Mouse (Mus musculus) lung, embryonic 16.5 days (tissue): ENCODE data around the gene Fhit. TPM values are rescaled to one million over a fixed set of nuclear protein-coding genes. Genes with fewer than 3 reads are reported as not detected.
A peak's percentile ranks its signal among the peaks of the same experiment; 100 is the strongest.

Source experiments
- ATAC-seq: fragments of 200-750 bp; cut with Nextera tagmentation; 2 replicates; pipeline ENCODE4 v1.8.0; 2017; ENCODE audit warnings: low read depth, mild to moderate bottlenecking, moderate library complexity
- H3K27ac ChIP-seq: fragments of 300-500 bp; sonication (generic); 2 replicates; pipeline ENCODE4 v1.5.1; 2014; ENCODE audit warnings: mild to moderate bottlenecking, control low read depth, low read length
- H3K27me3 ChIP-seq: fragments of 300-500 bp; sonication (generic); 2 replicates; pipeline ENCODE4 v1.6.1; 2014; ENCODE audit warnings: low read depth, low read length, mixed read lengths; ENCODE audit not compliant: control insufficient read depth, insufficient read depth
- H3K36me3 ChIP-seq: fragments of 300-500 bp; sonication (generic); 2 replicates; pipeline ENCODE4 v1.6.1; 2014; ENCODE audit warnings: low read length; ENCODE audit not compliant: control insufficient read depth, insufficient read depth
- H3K4me1 ChIP-seq: fragments of 300-500 bp; sonication (generic); replicated peaks from 2 replicates; pipeline ENCODE4 v1.6.1; 2014; ENCODE audit warnings: low read length, mixed read lengths; ENCODE audit not compliant: control insufficient read depth, insufficient read depth
- H3K4me2 ChIP-seq: fragments of 300-500 bp; sonication (generic); 2 replicates; pipeline ENCODE4 v1.6.1; 2014; ENCODE audit warnings: low read depth, low read length, control low read depth
- H3K4me3 ChIP-seq: fragments of 300-500 bp; sonication (generic); 2 replicates; pipeline ENCODE4 v1.5.1; 2014; ENCODE audit warnings: mild to moderate bottlenecking, low read length, control low read depth
- H3K9ac ChIP-seq: fragments of 300-500 bp; sonication (generic); 2 replicates; pipeline ENCODE4 v1.6.1; 2014; ENCODE audit warnings: low read length, control low read depth
- H3K9me3 ChIP-seq: fragments of 300-500 bp; sonication (generic); 2 replicates; pipeline ENCODE4 v1.6.1; 2016; ENCODE audit warnings: low read length; ENCODE audit not compliant: control insufficient read depth
- WGBS: fragments of 180-500 bp; shearing (Covaris S2); extraction: QIAGEN DNeasy Blood & Tissue Kit; methylation state at CpG from one replicate; pipeline ENCODE4 v1.1.7; 2014; 5-methylcytosine and 5-hydroxymethylcytosine counted together
- polyA plus RNA-seq: library from polyadenylated mRNA; unstranded; fragments of >200 nt; fragmentation: Nextera tagmentation; extraction: Ambion mirVana; gene quantifications from 2 replicates; pipeline ENCODE4 v1.2.1, GENCODE M21; 2015

Fhit gene
- polyA plus RNA-seq, 1 experiment from 2014 or later = 4.9 TPM

GRCm38 (mm10) chr14:9672728-9673127 is 1489.1 kb downstream of the Fhit start:
- peak; percentile 34 for ATAC-seq
- WGBS = 34% methylated on average over 1 of the region's 1 CpGs
- H3K9ac ChIP-seq = no peak overlapping the region

GRCm38 (mm10) chr14:9671776-9672175 is 1490.1 kb downstream of the Fhit start:
- Histone ChIP-seq H3K4me1 (no peaks in the 10 kb centered on the region), H3K36me3 (no peaks in the 10 kb centered on the region), H3K27me3 (no peaks in the 10 kb centered on the region), H3K4me3 (no peak overlapping the region), H3K27ac (no peak overlapping the region), H3K9ac (no peak overlapping the region), H3K9me3 (no peaks in the 10 kb centered on the region), H3K4me2 (no peak overlapping the region)
- WGBS = 61% methylated on average over 3 of the region's 3 CpGs
- no peak for ATAC-seq

More at GRCm38 (mm10) chr14:9672728-9673127, 1489.1 kb downstream of the Fhit start:
- H3K36me3 ChIP-seq = no peaks in the 10 kb centered on the region
- no peak overlapping the region for H3K4me2 ChIP-seq
- no peak overlapping the region for H3K4me3 ChIP-seq
- H3K27ac ChIP-seq = no peak overlapping the region
- H3K4me1 ChIP-seq = no peaks in the 10 kb centered on the region
- no peaks in the 10 kb centered on the region for H3K27me3 ChIP-seq
- H3K9me3 ChIP-seq = no peaks in the 10 kb centered on the region

- Histone ChIP-seq H3K4me2 (no peak overlapping the region), H3K9ac (no peak overlapping the region), H3K27me3 (no peaks in the 10 kb centered on the region), H3K27ac (no peak overlapping the region), H3K36me3 (no peaks in the 10 kb centered on the region), H3K4me1 (no peaks in the 10 kb centered on the region), H3K9me3 (no peaks in the 10 kb centered on the region), H3K4me3 (no peak overlapping the region)
- no peak for ATAC-seq
- WGBS = 63% methylated on average over 1 of the region's 1 CpGs
Measured at GRCm38 (mm10) chr14:9669766-9670165, 1492.1 kb downstream of the Fhit start.

DNA sequence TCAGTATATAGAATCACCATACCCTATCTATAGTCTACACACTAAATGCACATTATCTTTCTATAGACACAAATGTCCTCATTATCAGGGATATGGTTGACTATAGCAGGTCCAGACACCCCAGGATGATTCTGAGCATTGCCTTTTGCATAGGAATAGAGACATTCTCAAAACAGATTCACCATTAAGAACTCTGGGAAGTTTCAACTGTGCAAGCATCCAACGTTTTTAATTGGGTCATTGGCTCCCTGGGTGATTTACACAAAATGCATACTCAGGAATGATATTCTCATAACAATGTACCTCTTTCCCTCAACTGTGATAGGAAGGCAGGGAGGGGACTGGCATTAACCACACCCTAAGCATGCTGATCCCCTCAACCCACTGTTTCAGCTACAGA is 1503.4 kb downstream of the Fhit start:
- 48% methylated on average over 1 of the region's 1 CpGs for WGBS
- Histone ChIP-seq H3K27me3 (no peaks in the 10 kb centered on the region), H3K4me3 (no peak overlapping the region), H3K9ac (no peak overlapping the region), H3K9me3 (no peaks in the 10 kb centered on the region), H3K4me2 (no peak overlapping the region), H3K36me3 (no peaks in the 10 kb centered on the region), H3K4me1 (no peaks in the 10 kb centered on the region), H3K27ac (no peak overlapping the region)
- ATAC-seq = no peak

DNA sequence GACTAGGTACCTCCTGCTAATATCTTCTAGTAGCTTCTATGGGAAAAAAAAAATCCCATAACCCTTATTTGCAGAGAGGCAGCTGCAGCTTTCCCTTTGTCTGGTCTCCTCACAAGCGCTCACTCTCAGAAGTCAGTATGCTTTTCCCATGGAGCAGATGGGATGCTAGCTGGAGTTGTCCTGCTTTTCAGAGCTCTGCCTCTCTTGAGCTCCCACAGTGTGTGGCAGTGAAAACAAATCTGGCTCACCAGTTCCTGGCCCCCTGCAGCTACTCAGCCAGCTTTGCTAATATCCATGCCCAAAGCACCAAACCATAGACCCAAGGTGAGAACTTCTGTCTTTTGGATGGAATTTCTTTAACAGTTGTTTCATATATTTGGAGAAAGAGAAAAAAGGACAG is 1510.4 kb downstream of the Fhit start:
- Histone ChIP-seq H3K4me3 (no peak overlapping the region), H3K9ac (no peak overlapping the region), H3K4me2 (no peak overlapping the region), H3K9me3 (no peaks in the 10 kb centered on the region), H3K36me3 (no peaks in the 10 kb centered on the region), H3K27ac (no peak overlapping the region), H3K27me3 (no peaks in the 10 kb centered on the region), H3K4me1 (no peaks in the 10 kb centered on the region)
- WGBS = 86% methylated on average over 1 of the region's 1 CpGs
- no peak for ATAC-seq

GRCm38 (mm10) chr14:9648416-9648815 is 1513.4 kb downstream of the Fhit start:
- Histone ChIP-seq H3K4me1 (no peaks in the 10 kb centered on the region), H3K36me3 (no peaks in the 10 kb centered on the region), H3K9me3 (no peaks in the 10 kb centered on the region), H3K27ac (no peak overlapping the region), H3K27me3 (no peaks in the 10 kb centered on the region), H3K4me3 (no peak overlapping the region), H3K9ac (no peak overlapping the region), H3K4me2 (no peak overlapping the region)
- 86% methylated on average over 1 of the region's 1 CpGs for WGBS
- ATAC-seq = no peak

GRCm38 (mm10) chr14:9646233-9646632 is 1515.6 kb downstream of the Fhit start:
- H3K4me3 ChIP-seq = no peak overlapping the region
- no peak overlapping the region for H3K4me2 ChIP-seq
- H3K9me3 ChIP-seq = no peaks in the 10 kb centered on the region
- H3K4me1 ChIP-seq = no peaks in the 10 kb centered on the region; the same call in 1 of the 2 replicates
- WGBS = 81% methylated on average over 7 of the region's 7 CpGs
- no peaks in the 10 kb centered on the region for H3K36me3 ChIP-seq
- H3K9ac ChIP-seq = no peak overlapping the region
- H3K27ac ChIP-seq = no peak overlapping the region
- H3K27me3 ChIP-seq = no peaks in the 10 kb centered on the region
- no peak for ATAC-seq

- no peak overlapping the region for H3K4me2 ChIP-seq
- no peaks in the 10 kb centered on the region; the same call in 1 of the 2 replicates for H3K4me1 ChIP-seq
- no peak overlapping the region for H3K4me3 ChIP-seq
- no peak overlapping the region for H3K27ac ChIP-seq
- H3K36me3 ChIP-seq = no peaks in the 10 kb centered on the region
- no peaks in the 10 kb centered on the region for H3K27me3 ChIP-seq
- ATAC-seq = no peak
- H3K9ac ChIP-seq = no peak overlapping the region
- WGBS = 34% methylated on average over 9 of the region's 9 CpGs
- H3K9me3 ChIP-seq = no peaks in the 10 kb centered on the region
Measured at GRCm38 (mm10) chr14:9644216-9645166, 1517.3 kb downstream of the Fhit start.

DNA sequence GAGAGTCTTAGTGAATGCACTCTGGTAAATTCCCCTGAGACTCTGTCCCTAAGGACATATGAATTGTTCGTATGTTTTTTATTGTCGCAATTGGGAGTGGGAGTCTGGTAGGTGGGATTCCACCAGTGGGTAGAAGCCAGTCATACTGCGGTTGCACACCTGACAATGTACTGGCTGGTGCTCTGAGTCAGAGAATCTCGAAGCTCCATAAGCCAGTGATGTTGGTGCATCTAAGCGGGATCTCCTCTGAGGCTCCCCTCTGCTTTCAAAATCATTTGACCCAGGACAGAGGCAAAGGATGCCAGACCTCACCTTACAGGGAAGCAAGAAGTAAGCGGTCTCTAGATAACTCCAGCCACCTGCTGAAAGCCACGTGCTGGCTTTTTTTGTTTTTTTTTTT is 1518.1 kb downstream of the Fhit start:
- Histone ChIP-seq H3K27ac (no peak overlapping the region), H3K9ac (no peak overlapping the region), H3K4me3 (no peak overlapping the region), H3K4me1 (no peaks in the 10 kb centered on the region; the same call in 1 of the 2 replicates), H3K9me3 (no peaks in the 10 kb centered on the region), H3K4me2 (no peak overlapping the region), H3K36me3 (no peaks in the 10 kb centered on the region), H3K27me3 (no peaks in the 10 kb centered on the region)
- 78% methylated on average over 7 of the region's 7 CpGs for WGBS
- ATAC-seq = no peak
